Mouse (Mus musculus) forebrain, postnatal 0 days (tissue): ENCODE data around the gene Usp2. TPM values are rescaled to one million over a fixed set of nuclear protein-coding genes. Genes with fewer than 3 reads are reported as not detected.

Source experiments
- ATAC-seq: fragments of 200-750 bp; cut with Nextera tagmentation; 2 replicates; pipeline ENCODE4 v1.8.0; 2017; ENCODE audit warnings: mild to moderate bottlenecking, moderate library complexity
- DNase-seq: peaks from one replicate; pipeline ENCODE4 v3.0.0-alpha.2; 2015
- H3K27ac ChIP-seq: fragments of 300-500 bp; sonication (generic); 2 replicates; pipeline ENCODE4 v1.5.1; 2014; ENCODE audit warnings: low read depth, mild to moderate bottlenecking, antibody characterized with exemption, low read length, moderate library complexity, mixed read lengths
- H3K27me3 ChIP-seq: fragments of 300-500 bp; sonication (generic); 2 replicates; pipeline ENCODE4 v1.6.1; 2014; ENCODE audit warnings: mild to moderate bottlenecking, low read length, mixed read lengths; ENCODE audit not compliant: insufficient read depth
- H3K36me3 ChIP-seq: fragments of 300-500 bp; sonication (generic); 2 replicates; pipeline ENCODE4 v1.6.1; 2014; ENCODE audit warnings: mild to moderate bottlenecking, moderate library complexity; ENCODE audit not compliant: insufficient read depth
- H3K4me1 ChIP-seq: fragments of 300-500 bp; sonication (generic); 2 replicates; pipeline ENCODE4 v1.6.1; 2014; ENCODE audit warnings: antibody characterized with exemption; ENCODE audit not compliant: insufficient read depth
- H3K4me2 ChIP-seq: fragments of 300-500 bp; sonication (generic); 2 replicates; pipeline ENCODE4 v1.6.1; 2014; ENCODE audit warnings: low read depth, mild to moderate bottlenecking, moderate library complexity
- H3K4me3 ChIP-seq: fragments of 300-500 bp; sonication (generic); 2 replicates; pipeline ENCODE4 v1.5.1; 2014; ENCODE audit warnings: low read depth, low read length, mixed read lengths
- H3K9ac ChIP-seq: fragments of 300-500 bp; sonication (generic); 2 replicates; pipeline ENCODE4 v1.6.1; 2014; ENCODE audit warnings: mild to moderate bottlenecking
- H3K9me3 ChIP-seq: fragments of 300-500 bp; sonication (generic); 2 replicates; pipeline ENCODE4 v1.6.1; 2016; ENCODE audit warnings: low read length
- CTCF ChIP-seq: sonication (generic); IDR thresholded peaks from 2 replicates; pipeline ENCODE4 v1.5.1; 2016; ENCODE audit warnings: antibody characterized with exemption, control low read depth, low read depth
- WGBS: fragments of 180-500 bp; shearing (Covaris S2); extraction: QIAGEN DNeasy Blood & Tissue Kit; methylation state at CpG from one replicate; pipeline ENCODE4 v1.1.7; 2014; 5-methylcytosine and 5-hydroxymethylcytosine counted together
- polyA plus RNA-seq: library from polyadenylated mRNA; unstranded; fragments of >200 nt; fragmentation: Nextera tagmentation; extraction: Ambion mirVana; gene quantifications from 2 replicates; pipeline ENCODE4 v1.2.1, GENCODE M21; 2015
- total RNA-seq: library from RNA; depleted of rRNA; stranded (reverse); fragments of >200 nt; gene quantifications from 2 replicates; pipeline ENCODE4 v1.2.3, GENCODE M21; 2014; rRNA removed

The Usp2 gene
- total and polyA plus RNA-seq, 2 experiments from 2014 or later: 16.6 to 20.2 TPM

DNA sequence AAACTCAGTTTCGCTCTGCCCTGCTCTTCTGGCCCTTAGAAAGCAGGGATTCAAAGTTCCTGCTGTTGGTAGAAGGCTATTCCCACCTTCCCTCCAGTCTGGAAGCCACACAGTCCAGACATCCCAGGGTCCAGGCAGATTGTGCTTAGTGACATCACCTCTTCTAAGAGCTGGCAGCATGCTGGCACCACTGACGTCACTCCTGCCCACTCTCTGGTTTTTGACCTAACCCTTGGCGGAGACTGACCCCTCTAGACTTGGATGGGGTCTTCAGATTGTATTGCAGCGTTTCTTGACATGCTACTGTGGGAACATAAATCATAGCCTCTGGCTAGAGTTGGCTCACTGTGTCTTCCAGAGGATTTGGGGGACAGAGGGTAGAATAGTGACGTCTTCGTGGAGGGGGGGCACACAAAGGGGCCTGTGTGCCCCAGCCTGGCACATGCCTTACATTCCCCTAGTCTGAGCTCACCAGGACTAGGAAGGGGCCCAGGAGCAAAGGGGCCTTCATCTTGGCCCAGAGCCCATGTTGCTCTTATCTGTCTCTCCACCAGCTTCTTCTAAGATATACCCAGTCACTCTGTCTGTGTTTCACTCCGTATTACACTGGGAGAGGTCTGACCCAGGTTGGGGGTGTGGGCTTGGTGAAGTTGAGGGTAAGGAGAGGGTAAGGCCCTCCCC, 69.0 kb downstream of the Usp2 start:
- no peak for DNase-seq
- no peak overlapping the region for H3K4me3 ChIP-seq
- no peak for TF ChIP-seq CTCF
- no peaks in the 10 kb centered on the region for H3K36me3 ChIP-seq
- no peak overlapping the region for H3K27ac ChIP-seq
- H3K9ac ChIP-seq: no peak overlapping the region
- no peaks in the 10 kb centered on the region for H3K9me3 ChIP-seq
- WGBS: 42% methylated on average over 7 of the region's 7 CpGs
- H3K27me3 ChIP-seq: peaks cover 22% of the 10 kb centered on the region
- peaks cover 8% of the 10 kb centered on the region; the same call in 1 of the 2 replicates for H3K4me1 ChIP-seq
- H3K4me2 ChIP-seq: peak overlapping the region; percentile 86
- no peak for ATAC-seq

GRCm38 (mm10) chr9:44137846-44138245, 71.0 kb downstream of the Usp2 start:
- WGBS: 67% methylated on average over 4 of the region's 4 CpGs
- ATAC-seq: no peak

GRCm38 (mm10) chr9:44141951-44142350, 75.1 kb downstream of the Usp2 start:
- Histone ChIP-seq H3K4me1 (no peaks in the 10 kb centered on the region), H3K4me3 (no peak overlapping the region), H3K36me3 (peaks cover 23% of the 10 kb centered on the region), H3K27me3 (no peaks in the 10 kb centered on the region), H3K27ac (no peak overlapping the region), H3K9me3 (no peaks in the 10 kb centered on the region), H3K4me2 (no peak overlapping the region), H3K9ac (no peak overlapping the region)
- 63% methylated on average over 5 of the region's 5 CpGs for WGBS
- ATAC-seq (no peak), DNase-seq (no peak)
- no peak for TF ChIP-seq CTCF

More at GRCm38 (mm10) chr9:44137846-44138245, 71.0 kb downstream of the Usp2 start:
- Histone ChIP-seq H3K4me2 (no peak overlapping the region), H3K27me3 (peaks cover 16% of the 10 kb centered on the region), H3K27ac (no peak overlapping the region), H3K4me1 (peaks cover 8% of the 10 kb centered on the region; the same call in 1 of the 2 replicates), H3K9ac (no peak overlapping the region), H3K4me3 (no peak overlapping the region), H3K36me3 (0 out of 2 replicates have a peak, but pooled peaks cover 3% of the 10 kb centered on the region), H3K9me3 (no peaks in the 10 kb centered on the region)
- TF ChIP-seq CTCF: no peak
- no peak for DNase-seq

- Histone ChIP-seq H3K36me3 (peaks cover 23% of the 10 kb centered on the region), H3K4me1 (no peaks in the 10 kb centered on the region), H3K9me3 (no peaks in the 10 kb centered on the region), H3K27me3 (no peaks in the 10 kb centered on the region), H3K4me2 (no peak overlapping the region), H3K27ac (no peak overlapping the region), H3K4me3 (no peak overlapping the region), H3K9ac (no peak overlapping the region)
- 61% methylated on average over 5 of the region's 5 CpGs for WGBS
- ATAC-seq (no peak), DNase-seq (no peak)
- no peak for TF ChIP-seq CTCF
These were observed 76.6 kb downstream of the Usp2 start for GRCm38 (mm10) chr9:44143421-44143820.

DNA sequence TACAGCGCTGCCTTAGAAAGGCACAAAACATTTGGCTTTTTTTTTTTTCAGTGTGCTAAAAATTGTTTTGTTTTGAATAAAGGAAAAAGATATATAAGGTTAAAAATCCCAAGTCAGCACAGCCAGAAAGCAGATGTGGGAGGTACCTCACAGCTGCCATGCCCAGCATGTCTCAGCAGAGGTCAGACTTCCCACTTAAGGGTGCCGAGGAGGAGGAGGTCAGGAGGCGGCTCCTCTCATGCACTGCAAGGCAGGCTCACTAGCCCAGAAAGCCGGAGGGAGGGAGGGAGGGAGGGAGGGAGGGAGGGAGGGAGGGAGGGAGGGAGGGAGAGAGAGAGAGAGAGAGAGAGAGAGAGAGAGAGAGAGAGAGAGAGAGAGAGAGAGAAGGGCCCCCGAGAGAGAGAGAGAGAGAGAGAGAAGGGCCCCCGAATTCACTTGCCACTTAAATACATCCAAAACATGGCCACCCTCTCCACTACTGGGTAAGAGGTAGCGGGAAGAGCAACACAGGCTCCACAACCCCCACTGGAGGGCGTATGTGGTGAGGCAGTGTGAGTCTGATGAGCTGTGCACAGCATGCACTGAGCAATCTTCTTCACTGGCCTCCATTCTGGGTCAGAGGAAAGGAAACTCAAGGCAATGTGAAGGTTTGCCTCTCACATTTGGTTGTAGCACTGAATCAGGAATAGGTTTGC, 77.3 kb downstream of the Usp2 start:
- 24% methylated on average over 6 of the region's 8 CpGs for WGBS
- TF ChIP-seq CTCF: peak; percentile 23; the same call in 1 of the 2 replicates

DNA sequence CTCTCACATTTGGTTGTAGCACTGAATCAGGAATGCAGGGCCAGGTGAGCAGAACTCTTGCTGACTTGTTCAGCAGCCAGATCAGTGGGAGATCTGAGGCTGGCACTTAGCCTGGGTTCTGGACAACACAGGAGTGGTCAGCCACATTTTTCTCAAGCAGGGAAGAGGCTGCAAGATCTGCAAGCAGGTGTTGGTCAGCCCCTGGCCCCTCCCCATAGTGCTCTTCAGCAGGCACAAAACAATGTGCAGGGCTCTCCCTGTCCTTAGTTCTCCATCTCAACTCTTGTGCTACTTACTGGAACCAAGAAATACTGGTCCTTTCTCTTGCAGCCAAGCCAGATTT, 77.9 kb downstream of the Usp2 start:
- H3K4me2 ChIP-seq: no peak overlapping the region
- no peak for TF ChIP-seq CTCF
- no peaks in the 10 kb centered on the region for H3K27me3 ChIP-seq
- H3K27ac ChIP-seq: no peak overlapping the region
- H3K9ac ChIP-seq: no peak overlapping the region
- H3K36me3 ChIP-seq: peaks cover 29% of the 10 kb centered on the region
- ATAC-seq (no peak), DNase-seq (no peak)
- no peak overlapping the region for H3K4me3 ChIP-seq
- H3K9me3 ChIP-seq: no peaks in the 10 kb centered on the region
- no peaks in the 10 kb centered on the region for H3K4me1 ChIP-seq

More for the DNA sequence above, 77.3 kb downstream of the Usp2 start:
- Histone ChIP-seq H3K27ac (no peak overlapping the region), H3K4me2 (no peak overlapping the region), H3K4me1 (no peaks in the 10 kb centered on the region), H3K9ac (no peak overlapping the region), H3K4me3 (no peak overlapping the region), H3K27me3 (no peaks in the 10 kb centered on the region), H3K36me3 (peaks cover 24% of the 10 kb centered on the region), H3K9me3 (no peaks in the 10 kb centered on the region)
- DNase-seq: no peak
- ATAC-seq: peak; percentile 64; the same call in 1 of the 2 replicates

Other genes starting within 250 kb of the Usp2 start
- gene Thy1, start 23.6 kb upstream of the Usp2 start, total RNA-seq: 31.6 and 37.6 TPM in 2 replicates
- 18.4 and 23.2 TPM in 2 replicates for gene Thy1, start 23.6 kb upstream of the Usp2 start, polyA plus RNA-seq
- gene Mfrp, start 34.7 kb downstream of the Usp2 start, total RNA-seq: 0.67 and 1.2 TPM in 2 replicates
- 0.08 and 0.13 TPM in 2 replicates for gene Mfrp, start 34.7 kb downstream of the Usp2 start, polyA plus RNA-seq
- gene C1qtnf5, start 40.2 kb downstream of the Usp2 start, total RNA-seq: 17.3 and 18.4 TPM in 2 replicates
- gene C1qtnf5, start 40.2 kb downstream of the Usp2 start, polyA plus RNA-seq: 8.7 and 9.3 TPM in 2 replicates
- 0.81 TPM in 1 of 2 replicates, not detected in the other for gene Gm49380, start 46.5 kb downstream of the Usp2 start, total RNA-seq
- gene Gm49380, start 46.5 kb downstream of the Usp2 start, polyA plus RNA-seq: 0.11 TPM in 1 of 2 replicates, not detected in the other
- gene Rnf26, start 46.5 kb downstream of the Usp2 start, total RNA-seq: 11.0 and 16.0 TPM in 2 replicates
- gene Rnf26, start 46.5 kb downstream of the Usp2 start, polyA plus RNA-seq: 36.8 and 38.8 TPM in 2 replicates
- gene Mcam, start 67.4 kb downstream of the Usp2 start, total RNA-seq: 12.2 and 21.1 TPM in 2 replicates
- 5.0 and 6.0 TPM in 2 replicates for gene Mcam, start 67.4 kb downstream of the Usp2 start, polyA plus RNA-seq
- 16.0 and 24.4 TPM in 2 replicates for gene Cbl, start 167.0 kb downstream of the Usp2 start, total RNA-seq
- gene Cbl, start 167.0 kb downstream of the Usp2 start, polyA plus RNA-seq: 6.8 and 14.4 TPM in 2 replicates
- 3.5 and 7.8 TPM in 2 replicates for gene Ccdc153, start 173.7 kb downstream of the Usp2 start, total RNA-seq
- 5.0 and 7.0 TPM in 2 replicates for gene Ccdc153, start 173.7 kb downstream of the Usp2 start, polyA plus RNA-seq
- gene Pdzd3, start 184.4 kb downstream of the Usp2 start, total RNA-seq: 0.33 and 1.0 TPM in 2 replicates
- gene Pdzd3, start 184.4 kb downstream of the Usp2 start, polyA plus RNA-seq: 0.43 and 1.0 TPM in 2 replicates
- gene Nlrx1, start 201.6 kb downstream of the Usp2 start, total RNA-seq: 5.8 and 5.9 TPM in 2 replicates
- 5.7 and 7.1 TPM in 2 replicates for gene Nlrx1, start 201.6 kb downstream of the Usp2 start, polyA plus RNA-seq
- gene Abcg4, start 221.6 kb downstream of the Usp2 start, total RNA-seq: 30.6 and 45.2 TPM in 2 replicates
- gene Abcg4, start 221.6 kb downstream of the Usp2 start, polyA plus RNA-seq: 15.2 and 20.4 TPM in 2 replicates
- 24.4 and 29.5 TPM in 2 replicates for gene Hinfp, start 238.7 kb downstream of the Usp2 start, total RNA-seq
- 10.7 and 14.2 TPM in 2 replicates for gene Hinfp, start 238.7 kb downstream of the Usp2 start, polyA plus RNA-seq